Mouse (Mus musculus) liver, adult 10 weeks (tissue): ENCODE data around the gene Mapk8ip3. TPM values are rescaled to one million over a fixed set of nuclear protein-coding genes. Genes with fewer than 3 reads are reported as not detected.

Source experiments
- polyA plus RNA-seq: library from polyadenylated mRNA; stranded (reverse); fragments of 350-450 nt; fragmentation: Illumina TruSeq; extraction: RNeasy Lipid Tissue Mini Kit (QIAGEN cat#74804); gene quantifications from one replicate; pipeline ENCODE4 v1.2.3, GENCODE M21; 2014; ENCODE audit warnings: low read depth, low replicate concordance

The Mapk8ip3 gene
- polyA plus RNA-seq = 2.4 TPM

DNA sequence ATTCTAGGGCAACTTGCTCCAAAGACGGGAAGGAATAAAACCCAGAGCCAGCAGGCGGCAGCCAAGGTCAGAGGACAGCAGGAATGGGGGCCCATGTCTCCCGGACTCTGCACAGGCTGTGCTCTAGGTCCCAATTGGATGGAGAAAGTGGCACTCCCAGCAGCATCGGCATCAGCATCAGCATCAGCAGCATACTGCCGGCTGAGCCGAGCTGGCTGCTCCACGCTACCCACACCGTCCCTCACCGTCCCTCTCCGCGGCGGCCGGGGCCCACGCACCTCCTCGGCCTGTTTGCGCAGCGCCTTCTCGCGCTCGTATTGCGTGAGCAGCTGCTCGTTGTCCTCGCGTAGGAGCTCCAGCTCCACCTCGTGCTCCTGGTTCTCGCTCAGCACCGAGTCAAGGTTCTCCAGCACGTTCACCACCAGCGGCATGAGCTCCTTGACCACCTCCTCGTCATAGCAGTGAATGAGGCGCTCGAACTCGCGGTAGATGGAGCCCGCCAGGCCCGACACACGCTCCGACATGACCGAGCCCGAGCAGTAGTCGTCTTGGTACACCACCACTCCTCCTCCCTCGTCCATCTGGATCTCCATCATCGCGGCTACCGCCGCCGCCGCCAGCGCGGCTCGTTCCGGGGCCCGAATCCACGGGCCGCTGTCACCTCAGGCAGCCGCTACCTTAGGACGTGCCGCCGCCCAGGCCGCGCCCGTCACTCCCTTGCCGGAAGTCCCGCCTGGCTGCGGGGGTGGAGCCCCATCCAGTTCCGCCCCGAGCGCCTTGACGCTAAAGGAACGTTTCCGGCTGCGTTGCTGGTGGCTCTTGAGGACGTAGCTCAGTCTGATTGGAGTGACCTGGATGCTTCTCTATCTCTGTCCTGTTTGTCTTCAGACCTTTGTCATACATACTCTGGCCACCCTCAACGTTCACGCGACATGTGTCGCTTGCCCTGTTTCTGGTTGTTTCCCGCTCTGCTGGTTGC, at the start of gene Mapk8ip3:
Mapk8ip3 (minus strand) TSS at position 719 of the 979 bp plus-strand sequence.

DNA sequence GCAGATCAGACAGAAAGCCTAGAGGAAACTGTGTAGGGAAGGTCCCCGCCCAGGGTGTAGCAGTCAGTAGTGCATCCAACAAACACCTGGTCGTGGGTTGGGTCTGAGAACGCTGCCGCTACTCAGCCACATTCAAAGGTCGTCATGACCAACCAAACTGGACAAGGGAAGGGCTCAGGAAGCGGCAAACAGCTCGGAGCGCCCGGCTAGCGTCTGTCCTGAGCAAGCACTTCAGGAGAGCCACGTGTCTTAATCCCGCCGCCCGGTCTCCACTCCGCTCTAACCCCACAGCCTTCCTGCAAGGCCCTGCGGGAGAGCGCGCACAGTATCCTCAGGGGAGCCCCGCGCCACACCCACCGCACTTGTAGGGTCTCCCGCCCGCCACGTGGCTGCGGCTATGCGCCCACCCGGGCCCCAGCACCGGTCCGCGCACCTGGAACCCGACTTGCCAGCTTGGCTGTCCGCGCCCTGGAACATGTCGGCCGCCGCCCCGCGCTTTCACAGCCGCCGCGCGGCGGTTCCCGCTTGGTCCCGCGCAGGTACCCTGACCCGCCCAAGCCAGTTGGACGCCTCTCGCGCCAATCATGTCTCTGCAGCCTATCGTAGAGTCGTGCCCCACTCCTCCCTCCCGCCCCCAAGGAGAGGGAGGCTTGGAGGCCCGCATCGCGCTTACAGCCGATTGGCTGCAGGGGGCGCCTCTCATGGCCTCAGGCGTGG, 23.5 kb upstream of the Mapk8ip3 start, which contains the start of gene Jpt2:
Jpt2 (minus strand) TSS at position 555 of the 717 bp plus-strand sequence.

DNA sequence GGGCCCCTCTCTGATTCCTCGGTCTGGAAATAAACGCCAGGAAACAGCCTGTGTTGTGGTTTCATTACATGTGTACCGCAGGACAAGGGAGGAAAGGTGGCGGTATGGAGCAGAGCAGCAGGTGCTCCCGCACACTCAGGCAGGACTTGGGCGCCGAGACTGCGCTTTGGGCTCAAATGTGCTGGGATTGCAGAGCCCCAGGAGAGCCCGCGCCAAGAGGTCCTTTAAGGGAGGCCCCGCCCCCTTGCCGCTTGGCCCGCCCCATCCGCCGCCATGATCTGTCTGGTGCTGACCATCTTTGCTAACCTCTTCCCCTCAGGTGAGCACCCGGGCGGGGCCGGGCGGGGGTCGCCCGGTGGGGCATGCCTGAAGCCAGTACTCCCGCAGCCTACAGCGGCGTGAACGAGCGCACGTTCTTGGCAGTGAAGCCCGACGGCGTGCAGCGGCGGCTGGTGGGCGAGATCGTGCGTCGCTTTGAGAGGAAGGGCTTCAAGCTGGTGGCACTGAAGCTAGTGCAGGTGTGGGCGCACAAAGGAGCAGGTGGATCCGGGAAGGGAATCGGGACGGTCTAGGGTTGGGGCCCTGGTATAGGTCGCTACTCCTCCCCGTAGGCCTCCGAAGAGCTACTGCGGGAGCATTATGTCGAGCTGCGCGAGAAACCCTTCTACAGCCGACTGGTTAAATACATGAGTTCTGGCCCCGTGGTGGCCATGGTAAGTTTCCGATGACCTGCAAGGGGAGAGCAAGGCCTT, 40.4 kb downstream of the Mapk8ip3 start, which contains the start of gene Nme3:
Nme3 (plus strand) TSS at position 260 of the 752 bp plus-strand sequence.

DNA sequence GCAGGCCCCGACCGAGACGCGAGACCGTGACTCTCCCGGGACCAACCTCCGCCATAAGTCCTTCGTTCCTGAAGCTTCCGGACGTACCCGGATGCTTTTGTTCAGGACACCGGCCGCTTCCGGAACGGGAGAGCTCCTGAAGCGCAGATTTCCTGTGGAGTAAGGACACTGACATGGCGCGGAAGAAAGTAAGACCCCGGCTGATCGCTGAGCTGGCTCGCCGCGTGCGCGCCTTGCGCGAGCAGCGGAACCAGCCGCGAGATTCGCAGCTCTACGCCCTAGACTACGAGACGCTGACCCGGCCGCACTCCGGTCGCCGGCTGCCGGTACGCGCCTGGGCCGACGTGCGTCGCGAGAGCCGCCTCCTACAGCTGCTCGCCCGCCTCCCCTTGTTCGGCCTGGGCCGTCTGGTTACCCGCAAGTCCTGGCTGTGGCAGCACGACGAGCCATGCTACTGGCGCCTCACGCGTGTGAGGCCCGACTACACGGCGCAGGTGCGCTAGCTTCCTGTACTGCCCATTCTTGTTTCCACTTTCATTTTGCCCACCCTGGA, 41.7 kb downstream of the Mapk8ip3 start, which contains the start of the genes Eme2 and Mrps34:
Eme2 (minus strand) TSS at position 93 of the 553 bp plus-strand sequence.
Mrps34 (plus strand) TSS at position 122 of the 553 bp plus-strand sequence.

DNA sequence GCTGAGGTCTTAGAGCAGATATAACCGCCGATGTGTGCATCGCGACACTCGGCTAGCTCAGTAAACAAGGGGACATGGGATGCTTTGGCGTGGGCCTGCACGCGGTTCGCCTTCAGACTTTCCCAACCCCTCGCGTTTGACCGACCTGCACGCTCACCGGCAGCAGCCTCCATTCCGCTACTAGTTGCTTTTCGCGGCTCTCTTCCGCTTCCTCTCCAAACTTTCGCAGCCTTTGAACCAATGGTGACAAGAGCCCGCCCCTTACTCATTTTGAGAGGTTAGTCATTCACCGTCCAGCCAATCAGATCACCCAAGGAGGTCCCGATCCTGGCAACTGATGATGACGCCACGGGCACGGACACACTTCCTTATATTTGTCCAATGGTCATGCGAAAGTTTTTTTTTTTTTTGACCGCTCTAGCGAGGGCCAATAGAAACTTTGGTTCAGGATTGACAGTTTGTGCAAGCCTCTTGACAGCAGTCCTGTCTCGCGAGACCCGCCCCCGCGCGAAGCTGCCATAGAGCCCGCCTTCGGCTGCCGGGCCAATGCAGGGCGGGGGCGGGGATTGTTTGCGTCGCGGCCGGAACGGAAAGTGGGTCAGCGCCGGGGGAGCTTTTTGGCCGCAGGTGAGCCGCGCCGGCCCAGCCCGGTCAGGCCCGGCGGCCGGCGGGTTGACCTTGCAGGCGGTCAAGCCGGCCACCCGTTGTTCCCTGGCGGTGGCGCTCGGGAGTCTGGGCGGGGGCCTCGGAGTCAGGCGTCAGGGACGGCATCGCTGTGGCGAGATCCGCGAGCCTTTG, 50.4 kb downstream of the Mapk8ip3 start, which contains the start of the genes Nubp2 and Spsb3:
Nubp2 (minus strand) TSS at position 216 of the 798 bp plus-strand sequence.
Spsb3 (plus strand) TSS at position 510 of the 798 bp plus-strand sequence.

DNA sequence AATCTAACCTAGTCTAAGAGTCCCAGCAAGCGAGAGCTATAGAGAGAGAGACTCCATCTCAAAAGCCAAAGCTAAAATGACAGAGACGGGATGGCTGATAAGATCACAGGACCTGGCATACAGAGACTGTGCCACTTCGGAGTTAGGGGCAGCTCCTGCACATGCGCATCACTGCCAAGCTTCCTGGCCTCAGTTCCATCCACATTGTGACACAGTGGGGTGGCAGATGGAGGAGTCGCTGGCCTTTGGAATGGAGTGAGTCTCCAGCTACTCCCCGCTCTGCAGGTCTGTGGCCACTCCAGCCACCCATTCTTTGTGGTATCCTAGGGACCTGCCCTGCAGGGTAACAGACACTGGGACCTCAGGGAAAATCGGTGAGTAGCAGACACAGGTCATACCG, 71.0 kb downstream of the Mapk8ip3 start, which contains the start of gene Igfals:
Igfals (plus strand) TSS at position 222 of the 400 bp plus-strand sequence.

DNA sequence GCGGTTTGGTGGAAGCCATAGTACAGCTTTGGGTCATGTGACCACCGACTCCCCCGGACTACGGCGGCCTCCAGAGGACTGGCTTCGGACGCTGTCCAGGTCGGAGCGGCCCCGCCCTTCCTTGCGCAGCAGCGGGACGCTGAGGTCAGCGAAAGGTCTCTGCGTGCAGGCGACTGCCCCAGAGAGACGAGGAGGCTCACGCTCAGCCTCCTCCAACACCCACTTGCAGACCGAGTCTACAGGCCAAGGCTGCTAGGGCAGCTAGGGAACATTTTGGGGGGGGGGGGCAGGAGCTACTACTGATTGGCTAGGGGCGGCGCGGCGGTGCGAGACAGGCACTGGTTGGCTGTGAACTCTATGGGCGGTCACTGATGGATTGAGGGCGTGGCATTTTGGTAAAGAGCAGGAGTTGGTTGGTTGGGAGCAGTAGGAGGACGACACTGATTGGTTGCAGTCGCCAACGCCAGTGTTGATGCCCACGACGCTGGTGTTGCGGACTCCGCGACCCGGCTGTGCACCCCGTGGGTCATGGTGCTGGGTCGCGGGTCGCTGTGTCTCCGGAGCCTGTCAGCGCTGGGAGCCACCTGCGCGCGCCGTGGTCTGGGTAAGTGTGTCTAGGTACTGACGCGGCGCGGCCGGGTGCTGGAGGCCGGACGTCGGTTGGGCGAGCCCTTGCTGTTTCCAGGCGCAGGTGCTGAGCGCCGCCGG, 86.6 kb downstream of the Mapk8ip3 start, which contains the start of gene Fahd1:
Fahd1 (minus strand) TSS at position 300 of the 708 bp plus-strand sequence.

Other genes starting within 250 kb of the Mapk8ip3 start
- not detected for gene Syngr3, start 247.0 kb downstream of the Mapk8ip3 start, polyA plus RNA-seq
- 12.1 TPM for gene Gfer, start 240.8 kb downstream of the Mapk8ip3 start, polyA plus RNA-seq
- not detected for gene Noxo1, start 240.7 kb downstream of the Mapk8ip3 start, polyA plus RNA-seq
- 0.58 TPM for gene Tbl3, start 229.3 kb downstream of the Mapk8ip3 start, polyA plus RNA-seq
- gene Rnf151, start 218.9 kb downstream of the Mapk8ip3 start, polyA plus RNA-seq = not detected
- gene Rps2, start 218.9 kb downstream of the Mapk8ip3 start, polyA plus RNA-seq = 483 TPM
- 138 TPM for gene Ndufb10, start 212.5 kb downstream of the Mapk8ip3 start, polyA plus RNA-seq
- gene Rpl3l, start 209.2 kb downstream of the Mapk8ip3 start, polyA plus RNA-seq = not detected
- gene Msrb1, start 200.3 kb downstream of the Mapk8ip3 start, polyA plus RNA-seq = 93.0 TPM
- gene Hs3st6, start 184.0 kb downstream of the Mapk8ip3 start, polyA plus RNA-seq = not detected
- gene Meiob, start 132.7 kb downstream of the Mapk8ip3 start, polyA plus RNA-seq = 22.4 TPM
- 123 TPM for gene Hagh, start 96.8 kb downstream of the Mapk8ip3 start, polyA plus RNA-seq
- gene Fahd1, start 86.6 kb downstream of the Mapk8ip3 start, polyA plus RNA-seq = 116 TPM
- gene Igfals, start 71.0 kb downstream of the Mapk8ip3 start, polyA plus RNA-seq = 3.5 TPM
- gene Nubp2, start 50.6 kb downstream of the Mapk8ip3 start, polyA plus RNA-seq = 4.6 TPM
- not detected for gene Spsb3, start 50.3 kb downstream of the Mapk8ip3 start, polyA plus RNA-seq
- gene Eme2, start 41.9 kb downstream of the Mapk8ip3 start, polyA plus RNA-seq = 1.8 TPM
- 3.6 TPM for gene Mrps34, start 41.9 kb downstream of the Mapk8ip3 start, polyA plus RNA-seq
- gene Nme3, start 40.5 kb downstream of the Mapk8ip3 start, polyA plus RNA-seq = 4.9 TPM
- 34.7 TPM for gene Jpt2, start 23.7 kb upstream of the Mapk8ip3 start, polyA plus RNA-seq
- 3.8 TPM for gene Cramp1l, start 78.8 kb upstream of the Mapk8ip3 start, polyA plus RNA-seq
- gene Ift140, start 79.1 kb upstream of the Mapk8ip3 start, polyA plus RNA-seq = 1.5 TPM
- 4.9 TPM for gene Tmem204, start 146.6 kb upstream of the Mapk8ip3 start, polyA plus RNA-seq
- gene Telo2, start 179.0 kb upstream of the Mapk8ip3 start, polyA plus RNA-seq = 0.85 TPM
- gene Ptx4, start 183.8 kb upstream of the Mapk8ip3 start, polyA plus RNA-seq = not detected
- 4.5 TPM for gene Clcn7, start 196.4 kb upstream of the Mapk8ip3 start, polyA plus RNA-seq
- not detected for gene Ccdc154, start 225.5 kb upstream of the Mapk8ip3 start, polyA plus RNA-seq
- not detected for gene Gm38655, start 238.5 kb upstream of the Mapk8ip3 start, polyA plus RNA-seq
- gene BC003965, start 247.6 kb upstream of the Mapk8ip3 start, polyA plus RNA-seq = 10.1 TPM